Mouse (Mus musculus) brown adipose tissue, adult 24 weeks (tissue): ENCODE measurements around the gene 5830411N06Rik. TPM values are rescaled to one million over a fixed set of nuclear protein-coding genes. Genes with fewer than 3 reads are reported as not detected.

Experiments
- H3K27ac ChIP-seq: fragments of 200-500 bp; replicated peaks from 2 replicates; pipeline ENCODE4 v1.5.1; 2012; ENCODE audit warnings: low read depth, mild to moderate bottlenecking, low read length
- H3K4me1 ChIP-seq: fragments of 200-500 bp; 2 replicates; pipeline ENCODE4 v1.6.1; 2012; ENCODE audit warnings: low read length, mixed read lengths; ENCODE audit not compliant: control insufficient read depth, insufficient read depth, insufficient read length
- H3K4me3 ChIP-seq: fragments of 200-500 bp; 2 replicates; pipeline ENCODE4 v1.5.1; 2012; ENCODE audit warnings: low read depth, mild to moderate bottlenecking, low read length, moderate library complexity; ENCODE audit not compliant: insufficient read depth
- polyA plus RNA-seq: library from polyadenylated mRNA; stranded (reverse); fragments of >200 nt; gene quantifications from 2 replicates; pipeline ENCODE4 v1.2.4, GENCODE M21; 2012; ENCODE audit not compliant: missing spikeins, insufficient read depth, insufficient read length

Gene 5830411N06Rik
- not detected in 2 replicates for polyA plus RNA-seq

DNA sequence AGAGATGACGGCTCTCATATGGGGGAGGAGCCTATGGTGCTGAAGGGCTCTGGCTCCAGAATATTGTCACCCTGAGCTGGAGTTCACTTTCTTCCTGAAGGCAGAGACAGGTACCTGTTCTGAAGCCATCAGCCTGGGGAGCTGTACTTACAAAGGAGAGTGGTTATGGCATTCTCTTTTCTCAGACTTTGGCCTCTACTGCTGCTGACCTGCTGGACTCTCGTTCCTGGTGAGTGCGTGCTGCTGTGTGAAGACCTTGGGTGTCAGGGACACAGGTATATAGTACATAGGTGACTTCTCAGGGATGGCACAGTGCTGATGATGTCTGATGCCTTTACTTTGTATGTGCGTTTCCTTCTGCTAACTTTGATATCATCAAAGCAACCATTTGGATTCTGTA is at the start of gene 5830411N06Rik:
Gene 5830411N06Rik, plus strand, starts transcription at position 69 of the 400 bp plus-strand sequence.
- Histone ChIP-seq H3K27ac (no peak within 1 kb of the TSS), H3K4me1 (no peaks in the 10 kb centered on the region), H3K4me3 (no peak within 1 kb of the TSS)

GRCm38 (mm10) chr7:140201090-140201489 is 46.0 kb upstream of the 5830411N06Rik start:
- H3K4me3 ChIP-seq: no peak overlapping the region
- no peaks in the 10 kb centered on the region for H3K4me1 ChIP-seq
- no peak overlapping the region for H3K27ac ChIP-seq

DNA sequence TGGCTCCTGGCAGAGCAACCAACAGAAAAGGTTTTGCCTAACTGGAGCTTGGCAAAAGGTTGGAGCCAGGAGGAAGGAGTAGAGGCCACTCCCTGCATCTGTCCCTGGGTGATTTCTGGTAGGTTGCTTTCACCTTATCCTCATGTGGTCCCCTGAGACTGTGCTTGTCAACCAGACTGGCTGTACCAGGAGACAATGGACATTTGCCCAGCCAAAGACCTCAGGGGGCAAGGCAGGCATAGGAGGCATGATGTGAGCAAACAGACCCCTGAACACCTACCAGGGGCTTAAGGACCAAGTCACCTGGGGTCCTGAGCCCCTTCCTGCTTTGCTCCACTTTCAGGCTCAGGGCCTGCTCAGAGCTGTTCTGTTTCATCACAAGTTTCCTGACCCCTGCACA is 41.2 kb upstream of the 5830411N06Rik start, which contains the start of gene Olfr524:
Gene Olfr524, minus strand, starts transcription at position 101 of the 400 bp plus-strand sequence.
- Histone ChIP-seq H3K27ac (no peak within 1 kb of the TSS), H3K4me3 (no peak within 1 kb of the TSS), H3K4me1 (no peaks in the 10 kb centered on the region)

GRCm38 (mm10) chr7:140206904-140207303 is 40.2 kb upstream of the 5830411N06Rik start:
- H3K27ac ChIP-seq: no peak overlapping the region
- no peaks in the 10 kb centered on the region for H3K4me1 ChIP-seq
- no peak overlapping the region for H3K4me3 ChIP-seq

DNA sequence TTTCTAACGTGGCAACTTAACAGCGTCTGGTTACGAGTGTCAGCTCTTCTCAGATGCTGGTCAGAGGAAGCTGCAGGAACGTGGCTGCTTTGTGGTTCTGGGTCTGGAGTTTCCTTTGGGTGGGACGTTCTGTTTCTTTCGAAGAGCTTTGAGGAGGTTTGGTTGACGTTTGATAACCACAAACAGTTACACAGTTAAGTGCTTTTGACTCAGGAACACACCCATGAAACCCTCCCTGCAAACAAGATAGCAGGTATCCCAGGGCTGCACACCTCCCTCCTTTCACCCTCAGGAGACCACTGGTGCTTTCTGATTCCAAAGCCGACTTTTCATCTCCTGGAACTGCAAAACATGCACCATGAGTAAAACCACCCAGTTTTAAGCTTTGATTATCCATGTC is 38.9 kb upstream of the 5830411N06Rik start:
- Histone ChIP-seq H3K4me1 (no peaks in the 10 kb centered on the region), H3K27ac (no peak overlapping the region), H3K4me3 (no peak overlapping the region)

DNA sequence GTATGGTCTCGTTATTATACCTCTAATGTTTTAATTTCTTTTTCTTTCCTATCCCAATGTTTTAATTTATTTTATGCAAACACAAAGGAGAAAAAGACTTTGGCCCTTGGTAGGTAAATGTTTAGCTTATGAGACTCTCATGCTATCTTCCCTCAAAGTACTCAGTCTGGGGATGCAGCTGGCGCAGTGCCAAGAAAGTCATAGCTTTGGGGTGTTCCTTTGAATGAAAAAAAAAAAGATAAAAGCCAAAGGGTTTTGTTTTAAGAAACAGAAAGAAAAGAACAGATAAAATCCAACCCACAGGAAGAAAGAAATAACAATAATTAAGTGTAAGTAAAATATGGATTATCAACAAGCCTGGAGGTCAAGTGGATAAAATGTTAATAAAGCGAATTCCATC is 38.4 kb upstream of the 5830411N06Rik start:
- H3K4me1 ChIP-seq: no peaks in the 10 kb centered on the region
- no peak overlapping the region for H3K27ac ChIP-seq
- H3K4me3 ChIP-seq: no peak overlapping the region

DNA sequence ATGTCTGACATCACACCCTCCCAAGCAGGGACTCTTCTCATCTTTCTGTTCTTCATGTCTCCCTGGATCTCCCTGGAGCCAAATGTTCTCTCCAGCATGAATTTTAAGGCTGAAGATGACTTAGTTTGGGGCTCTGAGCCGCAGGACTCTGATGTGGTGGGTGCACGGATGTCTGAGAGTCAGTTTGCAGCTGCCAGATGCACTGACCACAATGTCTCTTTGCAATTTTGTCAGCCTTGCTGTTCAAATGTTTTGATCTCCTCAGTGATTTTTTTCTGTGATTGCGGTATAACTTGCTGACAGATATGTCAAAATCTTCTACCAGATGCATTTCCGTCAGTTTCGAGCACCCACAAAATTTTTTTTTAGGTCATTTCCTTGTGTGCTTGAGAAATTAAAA is 33.2 kb upstream of the 5830411N06Rik start:
- H3K27ac ChIP-seq: no peak overlapping the region
- no peak overlapping the region for H3K4me3 ChIP-seq
- no peaks in the 10 kb centered on the region for H3K4me1 ChIP-seq

GRCm38 (mm10) chr7:140217967-140218366 is 29.1 kb upstream of the 5830411N06Rik start, which contains the start of gene Cd163l1:
Gene Cd163l1 (plus strand): TSS chr7:140218267.
- Histone ChIP-seq H3K27ac (no peak within 1 kb of the TSS), H3K4me3 (no peak within 1 kb of the TSS), H3K4me1 (no peaks in the 10 kb centered on the region)

DNA sequence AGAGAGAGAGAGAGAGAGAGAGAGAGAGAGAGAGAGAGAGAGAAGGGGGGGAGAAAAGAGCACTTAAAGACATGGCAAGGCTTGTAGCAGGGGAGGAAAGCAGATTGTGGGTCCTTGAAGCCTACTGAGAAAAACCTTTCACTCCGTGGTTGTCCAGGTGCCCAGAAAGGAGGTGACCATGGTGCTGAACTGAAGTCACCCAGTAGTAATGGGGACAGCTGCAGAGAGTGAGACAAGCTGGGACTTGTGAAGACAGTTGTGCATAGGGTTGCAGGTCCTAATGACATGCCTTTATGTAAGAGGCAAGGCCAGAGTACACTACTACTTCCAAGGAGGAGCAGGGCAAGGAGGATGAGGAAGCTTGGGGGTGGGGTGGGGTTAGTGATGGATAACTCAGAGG is 27.8 kb upstream of the 5830411N06Rik start:
- no peak overlapping the region for H3K27ac ChIP-seq
- no peak overlapping the region for H3K4me3 ChIP-seq
- H3K4me1 ChIP-seq: no peaks in the 10 kb centered on the region

- Histone ChIP-seq H3K27ac (no peak overlapping the region), H3K4me3 (no peak overlapping the region), H3K4me1 (no peaks in the 10 kb centered on the region)
These were observed 26.7 kb upstream of the 5830411N06Rik start for GRCm38 (mm10) chr7:140220375-140220774.

GRCm38 (mm10) chr7:140224209-140224608 is 22.9 kb upstream of the 5830411N06Rik start:
- Histone ChIP-seq H3K4me3 (no peak overlapping the region), H3K4me1 (no peaks in the 10 kb centered on the region), H3K27ac (no peak overlapping the region)

DNA sequence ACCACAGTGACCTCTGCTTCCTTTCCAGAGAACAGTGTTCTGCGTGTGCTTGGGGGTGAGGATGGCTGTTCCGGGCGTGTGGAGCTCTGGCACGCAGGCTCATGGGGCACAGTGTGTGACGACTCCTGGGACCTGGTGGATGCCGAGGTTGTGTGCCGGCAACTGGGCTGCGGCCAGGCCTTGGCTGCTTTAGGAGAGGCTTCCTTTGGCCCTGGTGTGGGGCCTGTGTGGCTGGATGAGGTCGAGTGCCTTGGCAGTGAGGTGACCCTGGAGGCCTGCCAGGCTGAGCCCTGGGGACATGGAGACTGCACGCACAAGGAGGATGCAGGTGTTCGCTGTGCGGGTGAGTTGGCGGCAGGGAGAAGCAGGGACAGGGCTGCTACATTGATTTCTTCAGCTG is 18.6 kb upstream of the 5830411N06Rik start:
- H3K4me1 ChIP-seq: no peaks in the 10 kb centered on the region
- no peak overlapping the region for H3K27ac ChIP-seq
- no peak overlapping the region for H3K4me3 ChIP-seq

GRCm38 (mm10) chr7:140231026-140231425 is 16.1 kb upstream of the 5830411N06Rik start:
- Histone ChIP-seq H3K27ac (no peak overlapping the region), H3K4me3 (no peak overlapping the region), H3K4me1 (no peaks in the 10 kb centered on the region)

- Histone ChIP-seq H3K4me3 (no peak overlapping the region), H3K4me1 (no peaks in the 10 kb centered on the region), H3K27ac (no peak overlapping the region)
These were observed 13.4 kb upstream of the 5830411N06Rik start for GRCm38 (mm10) chr7:140233696-140234095.

GRCm38 (mm10) chr7:140253780-140254299 is 6.8 kb downstream of the 5830411N06Rik start:
- Histone ChIP-seq H3K4me3 (no peak overlapping the region), H3K27ac (no peak overlapping the region), H3K4me1 (no peaks in the 10 kb centered on the region)

DNA sequence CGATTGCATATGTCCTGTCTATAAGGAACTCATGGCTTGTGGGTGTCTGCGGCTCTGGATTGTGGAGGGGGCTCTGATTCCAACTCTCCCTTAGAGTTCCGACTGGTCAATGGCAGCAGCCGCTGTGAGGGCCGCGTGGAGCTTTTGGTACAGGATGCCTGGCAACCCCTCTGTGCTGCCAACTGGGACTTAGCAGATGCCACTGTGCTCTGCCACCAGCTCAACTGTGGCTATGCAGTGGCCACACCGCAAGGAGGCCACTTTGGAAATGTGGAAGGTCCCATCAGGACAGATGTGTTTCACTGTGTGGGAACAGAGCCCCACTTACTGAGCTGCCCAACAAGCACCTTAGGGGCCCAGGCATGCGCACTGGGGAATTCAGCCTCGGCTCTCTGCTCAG is 48.7 kb downstream of the 5830411N06Rik start:
- Histone ChIP-seq H3K4me1 (no peaks in the 10 kb centered on the region), H3K27ac (no peak overlapping the region), H3K4me3 (no peak overlapping the region)
